Mouse (Mus musculus) cerebellum, adult 11-12 months (tissue): ENCODE measurements at regions not wholly inside any gene's neighbourhood (a gene's known extent, or its start where the extent isn't known, plus 50 kb on each side); places are given as distances from the start of the nearest gene placed in this dataset.

ENCODE experiments used
- DNase-seq: peaks from one replicate; pipeline ENCODE4 v3.0.0; 2022

GRCm38 (mm10) chr2:46678366-46678765 lies 1561.2 kb upstream of the Zeb2 start:
- no peak for DNase-seq

GRCm38 (mm10) chr2:46669517-46670291 lies 1552.5 kb upstream of the Zeb2 start:
- DNase-seq: no peak

- no peak for DNase-seq
Measured at GRCm38 (mm10) chr2:46666990-46667337, 1549.8 kb upstream of the Zeb2 start.

GRCm38 (mm10) chr2:46666084-46666989 lies 1549.1 kb upstream of the Zeb2 start:
- no peak for DNase-seq

- no peak for DNase-seq
Measured at GRCm38 (mm10) chr2:46661876-46662275, 1544.7 kb upstream of the Zeb2 start.

- no peak for DNase-seq
Measured at GRCm38 (mm10) chr2:46660577-46660976, 1543.4 kb upstream of the Zeb2 start.

- DNase-seq: no peak
Measured at GRCm38 (mm10) chr2:46655289-46655688, 1538.1 kb upstream of the Zeb2 start.

GRCm38 (mm10) chr2:46652616-46653015 lies 1535.4 kb upstream of the Zeb2 start:
- DNase-seq: no peak

- no peak for DNase-seq
Measured at GRCm38 (mm10) chr2:46646366-46646765, 1529.2 kb upstream of the Zeb2 start.

GRCm38 (mm10) chr2:46609217-46609616 lies 1492.0 kb upstream of the Zeb2 start:
- no peak for DNase-seq

GRCm38 (mm10) chr2:46581773-46582172 lies 1464.6 kb upstream of the Zeb2 start:
- DNase-seq: no peak

GRCm38 (mm10) chr2:46570416-46570815 lies 1453.2 kb upstream of the Zeb2 start:
- no peak for DNase-seq

GRCm38 (mm10) chr2:46533395-46533794 lies 1416.2 kb upstream of the Zeb2 start:
- DNase-seq: no peak

GRCm38 (mm10) chr2:46530686-46531085 lies 1413.5 kb upstream of the Zeb2 start:
- no peak for DNase-seq

GRCm38 (mm10) chr2:46525223-46525622 lies 1408.0 kb upstream of the Zeb2 start:
- no peak for DNase-seq

- no peak for DNase-seq
Measured at GRCm38 (mm10) chr2:46524625-46525024, 1407.4 kb upstream of the Zeb2 start.

- no peak for DNase-seq
Measured at GRCm38 (mm10) chr2:46521147-46521965, 1404.2 kb upstream of the Zeb2 start.

GRCm38 (mm10) chr2:46512237-46513028 lies 1395.2 kb upstream of the Zeb2 start:
- no peak for DNase-seq

- DNase-seq: no peak
Measured at GRCm38 (mm10) chr2:46506951-46507350, 1389.8 kb upstream of the Zeb2 start.

- DNase-seq: no peak
Measured at GRCm38 (mm10) chr2:46503074-46503473, 1385.9 kb upstream of the Zeb2 start.

GRCm38 (mm10) chr2:46492299-46492698 lies 1375.1 kb upstream of the Zeb2 start:
- DNase-seq: no peak

- no peak for DNase-seq
Measured at GRCm38 (mm10) chr2:46491081-46491480, 1373.9 kb upstream of the Zeb2 start.
